Mouse (Mus musculus): ENCODE measurements at regions not wholly inside any gene's neighbourhood (a gene's known extent, or its start where the extent isn't known, plus 50 kb on each side); places are given as distances from the start of the nearest gene placed in this dataset.

DNA sequence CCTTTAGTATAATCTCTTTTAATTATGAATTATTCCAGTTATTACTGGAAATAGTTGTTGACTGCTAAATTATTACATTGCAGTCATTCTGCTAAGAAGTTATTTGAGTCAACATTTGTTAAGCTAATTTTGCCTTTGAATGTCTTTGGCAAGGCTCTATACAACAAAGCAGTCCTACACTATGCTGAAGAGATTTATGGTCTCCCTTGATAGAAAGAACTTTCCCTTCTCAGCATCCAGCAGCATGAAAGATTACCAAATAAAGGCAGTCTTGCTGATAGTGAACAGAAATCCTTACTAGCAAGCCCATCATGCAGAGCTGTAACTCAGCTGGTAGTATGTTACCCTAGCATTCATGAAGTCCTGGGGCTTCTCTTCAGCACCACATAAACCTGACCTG is 1419.4 kb upstream of the Dsel start:
- H3K4me2 ChIP-seq (ENCODE audit: low read length): no peak overlapping the region
- no peaks in the 10 kb centered on the region for H3K9me3 ChIP-seq (replicated peaks; ENCODE audit: low read length)
- H3K4me1 ChIP-seq (replicated peaks; ENCODE audit: insufficient read depth, low read length): no peaks in the 10 kb centered on the region
- no peak for TF ChIP-seq CTCF (IDR thresholded peaks at IDR 0.05; ENCODE audit: low read depth)
- H3K27ac ChIP-seq: no peak overlapping the region
- DNase-seq (ENCODE audit: low spot score) (peak; percentile 66), ATAC-seq (replicated peaks; ENCODE audit: low FRiP score, low read depth) (no peak)
- H3K4me3 ChIP-seq (replicated peaks; ENCODE audit: low read depth, low read length): no peak overlapping the region
- no peaks in the 10 kb centered on the region for H3K36me3 ChIP-seq (ENCODE audit: insufficient read depth, low read length)
- no peak overlapping the region for H3K9ac ChIP-seq (ENCODE audit: low read depth, low read length)
- H3K27me3 ChIP-seq (ENCODE audit: insufficient read depth, low read length): no peaks in the 10 kb centered on the region

DNA sequence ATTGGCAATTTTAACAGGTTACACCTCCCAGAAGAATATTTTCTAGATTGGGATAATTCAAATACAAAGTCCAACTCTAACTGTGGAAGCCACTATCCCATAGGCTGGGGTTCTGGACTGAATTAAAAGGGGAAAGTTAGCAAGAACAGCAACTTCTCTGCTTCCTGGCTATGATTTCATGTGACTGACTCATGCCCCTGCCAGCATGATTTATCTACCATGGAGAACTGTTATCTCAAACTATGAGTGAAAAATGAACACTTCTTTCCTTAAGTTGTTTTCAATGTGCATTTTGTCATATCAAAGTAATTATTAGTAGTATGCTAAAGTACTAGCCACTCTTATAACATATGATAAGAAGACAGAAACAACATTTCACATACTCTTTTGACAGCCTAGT is 1394.7 kb upstream of the Dsel start:
- H3K27me3 ChIP-seq (ENCODE audit: insufficient read depth, low read length): no peaks in the 10 kb centered on the region
- no peak for ATAC-seq (replicated peaks; ENCODE audit: low FRiP score, low read depth)
- no peak overlapping the region for H3K9ac ChIP-seq (ENCODE audit: low read depth, low read length)
- no peak overlapping the region for H3K4me2 ChIP-seq (ENCODE audit: low read length)
- no peak for DNase-seq (ENCODE audit: low spot score)
- TF ChIP-seq CTCF (IDR thresholded peaks at IDR 0.05; ENCODE audit: low read depth): no peak
- no peaks in the 10 kb centered on the region for H3K4me1 ChIP-seq (replicated peaks; ENCODE audit: insufficient read depth, low read length)
- no peaks in the 10 kb centered on the region for H3K36me3 ChIP-seq (ENCODE audit: insufficient read depth, low read length)
- no peak overlapping the region for H3K27ac ChIP-seq
- no peak overlapping the region for H3K4me3 ChIP-seq (replicated peaks; ENCODE audit: low read depth, low read length)
- H3K9me3 ChIP-seq (replicated peaks; ENCODE audit: low read length): no peaks in the 10 kb centered on the region

DNA sequence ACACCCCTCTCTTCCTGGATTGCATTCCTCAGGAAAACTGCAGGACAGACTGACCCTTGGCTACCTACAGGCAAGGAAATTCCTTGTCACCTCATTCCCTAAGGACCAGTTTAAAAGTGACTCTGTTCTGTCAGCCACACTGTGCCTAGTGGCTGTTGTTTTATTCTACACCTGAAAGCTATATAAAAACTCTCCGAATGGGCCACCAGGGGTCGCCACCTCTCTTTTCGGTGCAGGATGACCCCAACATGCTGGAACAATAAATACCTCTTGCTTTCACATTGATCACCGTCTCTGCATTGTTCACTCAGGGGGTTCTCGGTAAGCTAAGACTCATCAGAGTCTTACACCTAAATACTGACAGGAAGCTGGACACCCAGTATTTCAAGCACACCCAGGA is 1382.6 kb upstream of the Dsel start:
- Histone ChIP-seq H3K4me1 (replicated peaks; ENCODE audit: insufficient read depth, low read length) (no peaks in the 10 kb centered on the region), H3K27ac (no peak overlapping the region), H3K27me3 (ENCODE audit: insufficient read depth, low read length) (no peaks in the 10 kb centered on the region), H3K4me3 (replicated peaks; ENCODE audit: low read depth, low read length) (no peak overlapping the region), H3K9me3 (replicated peaks; ENCODE audit: low read length) (no peaks in the 10 kb centered on the region), H3K4me2 (ENCODE audit: low read length) (no peak overlapping the region), H3K36me3 (ENCODE audit: insufficient read depth, low read length) (no peaks in the 10 kb centered on the region), H3K9ac (ENCODE audit: low read depth, low read length) (no peak overlapping the region)
- DNase-seq (ENCODE audit: low spot score) (peak; percentile 3), ATAC-seq (replicated peaks; ENCODE audit: low FRiP score, low read depth) (no peak)
- 66% methylated on average over 5 of the region's 5 CpGs for WGBS
- TF ChIP-seq CTCF (IDR thresholded peaks at IDR 0.05; ENCODE audit: low read depth): peak; percentile 35; the same call in 1 of the 2 replicates

DNA sequence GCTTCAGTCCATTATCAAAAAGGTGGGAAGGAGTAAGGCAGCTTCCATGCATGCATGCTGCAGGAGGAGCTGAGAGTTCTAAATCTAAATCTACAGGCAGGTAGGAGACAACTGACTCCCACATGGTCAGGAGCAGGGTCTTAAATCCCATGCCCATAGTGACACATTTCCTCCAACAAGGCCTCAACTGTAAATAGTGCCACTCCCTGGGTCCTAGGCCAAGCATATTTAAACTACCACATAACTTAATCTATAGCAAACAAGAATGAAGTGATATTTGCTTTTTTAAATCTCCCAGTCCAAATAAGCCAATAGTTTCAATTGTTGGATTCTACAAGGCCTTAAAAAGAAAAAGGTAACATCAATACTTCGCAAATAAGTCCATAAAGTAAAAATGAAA is 1345.4 kb upstream of the Dsel start:
- Histone ChIP-seq H3K9me3 (replicated peaks; ENCODE audit: low read length) (no peaks in the 10 kb centered on the region), H3K4me3 (replicated peaks; ENCODE audit: low read depth, low read length) (no peak overlapping the region), H3K27me3 (ENCODE audit: insufficient read depth, low read length) (no peaks in the 10 kb centered on the region), H3K4me2 (ENCODE audit: low read length) (no peak overlapping the region), H3K4me1 (replicated peaks; ENCODE audit: insufficient read depth, low read length) (no peaks in the 10 kb centered on the region), H3K36me3 (ENCODE audit: insufficient read depth, low read length) (no peaks in the 10 kb centered on the region), H3K9ac (ENCODE audit: low read depth, low read length) (no peak overlapping the region), H3K27ac (no peak overlapping the region)
- 94% methylated on average over 1 of the region's 1 CpGs for WGBS
- ATAC-seq (replicated peaks; ENCODE audit: low FRiP score, low read depth) (no peak), DNase-seq (ENCODE audit: low spot score) (no peak)
- TF ChIP-seq CTCF (IDR thresholded peaks at IDR 0.05; ENCODE audit: low read depth): no peak

DNA sequence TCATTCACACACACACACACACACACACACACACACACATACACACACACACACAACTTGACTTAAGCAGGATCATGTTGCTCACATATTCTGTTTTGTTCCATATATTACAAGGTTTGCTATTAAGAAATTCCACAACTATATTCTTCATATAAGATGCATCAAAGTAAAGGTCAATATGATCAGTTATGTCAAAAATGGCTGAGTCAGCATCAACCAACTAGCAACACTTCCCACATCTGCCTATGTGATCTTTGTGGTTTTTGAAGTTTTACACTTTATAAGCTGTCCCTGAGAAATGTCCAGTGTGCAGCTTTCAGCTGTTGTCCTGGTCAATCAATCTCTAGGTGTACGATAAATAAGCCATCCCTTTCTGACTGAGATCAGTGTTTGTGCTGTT is 1339.3 kb upstream of the Dsel start:
- no peaks in the 10 kb centered on the region for H3K36me3 ChIP-seq (ENCODE audit: insufficient read depth, low read length)
- no peak overlapping the region for H3K9ac ChIP-seq (ENCODE audit: low read depth, low read length)
- no peak overlapping the region for H3K4me2 ChIP-seq (ENCODE audit: low read length)
- DNase-seq (ENCODE audit: low spot score): no peak
- no peak for ATAC-seq (replicated peaks; ENCODE audit: low FRiP score, low read depth)
- TF ChIP-seq CTCF (IDR thresholded peaks at IDR 0.05; ENCODE audit: low read depth): no peak
- no peaks in the 10 kb centered on the region for H3K27me3 ChIP-seq (ENCODE audit: insufficient read depth, low read length)
- 89% methylated on average over 1 of the region's 1 CpGs for WGBS
- no peak overlapping the region for H3K27ac ChIP-seq
- no peak overlapping the region for H3K4me3 ChIP-seq (replicated peaks; ENCODE audit: low read depth, low read length)
- no peaks in the 10 kb centered on the region for H3K9me3 ChIP-seq (replicated peaks; ENCODE audit: low read length)
- no peaks in the 10 kb centered on the region for H3K4me1 ChIP-seq (replicated peaks; ENCODE audit: insufficient read depth, low read length)

DNA sequence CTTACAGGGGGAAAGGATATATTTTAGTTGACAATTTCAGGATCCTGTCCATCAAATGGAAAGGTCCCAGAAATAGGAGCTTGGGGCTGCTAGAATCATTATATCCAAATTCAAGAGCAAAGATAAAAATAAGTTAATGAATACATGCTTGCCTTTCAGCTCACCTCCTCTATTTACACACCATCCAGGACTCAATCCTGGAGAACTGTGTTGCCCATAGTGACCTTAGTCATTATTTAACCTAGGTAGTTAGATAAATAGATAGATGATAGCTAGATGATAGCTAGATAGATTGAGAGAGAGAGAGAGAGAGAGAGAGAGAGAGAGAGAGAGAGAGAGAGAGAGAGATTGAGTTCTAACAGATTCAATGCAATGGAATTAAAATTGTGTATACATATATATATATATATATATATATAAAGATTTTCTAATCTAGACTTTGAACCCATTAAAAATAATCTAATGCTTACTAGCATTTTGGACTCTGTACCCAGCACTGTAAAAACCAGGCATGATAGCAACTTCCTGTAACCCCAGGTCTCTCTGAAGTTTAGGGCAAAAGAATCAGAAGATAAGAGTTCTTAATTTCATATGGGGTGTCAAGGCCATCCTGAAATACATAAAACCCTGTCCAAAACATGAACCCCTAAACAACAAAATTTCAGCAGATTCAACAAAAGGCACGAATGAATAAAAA is 1329.5 kb upstream of the Dsel start:
- H3K4me1 ChIP-seq (replicated peaks; ENCODE audit: insufficient read depth, low read length): no peaks in the 10 kb centered on the region
- 65% methylated on average over 1 of the region's 1 CpGs for WGBS
- no peak overlapping the region for H3K9ac ChIP-seq (ENCODE audit: low read depth, low read length)
- no peak overlapping the region for H3K4me3 ChIP-seq (replicated peaks; ENCODE audit: low read depth, low read length)
- H3K36me3 ChIP-seq (ENCODE audit: insufficient read depth, low read length): no peaks in the 10 kb centered on the region
- no peaks in the 10 kb centered on the region for H3K27me3 ChIP-seq (ENCODE audit: insufficient read depth, low read length)
- H3K9me3 ChIP-seq (replicated peaks; ENCODE audit: low read length): no peaks in the 10 kb centered on the region
- no peak overlapping the region for H3K27ac ChIP-seq
- no peak for DNase-seq (ENCODE audit: low spot score)
- no peak overlapping the region for H3K4me2 ChIP-seq (ENCODE audit: low read length)
- no peak for ATAC-seq (replicated peaks; ENCODE audit: low FRiP score, low read depth)
- no peak for TF ChIP-seq CTCF (IDR thresholded peaks at IDR 0.05; ENCODE audit: low read depth)

DNA sequence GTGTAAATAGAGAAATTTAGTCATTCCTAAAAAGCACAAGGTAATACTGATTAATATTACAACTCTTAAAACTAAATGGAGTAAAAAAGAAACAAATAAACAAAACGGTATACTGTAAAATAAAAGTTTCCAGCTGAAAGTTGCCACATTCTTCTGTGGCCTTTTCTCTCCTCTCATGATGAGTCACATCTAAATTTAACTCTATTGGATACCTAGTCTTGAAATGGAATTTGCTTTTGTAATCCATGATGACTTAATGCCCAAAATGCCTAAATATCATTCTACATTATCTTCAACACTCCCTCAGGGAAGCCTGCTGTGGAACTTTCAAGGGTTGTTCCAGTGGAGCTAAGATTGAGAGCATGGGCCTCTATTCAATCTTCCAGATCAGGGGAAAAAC is 1298.5 kb upstream of the Dsel start:
- no peak for TF ChIP-seq CTCF (IDR thresholded peaks at IDR 0.05; ENCODE audit: low read depth)

More for the DNA sequence above, 1298.5 kb upstream of the Dsel start:
- H3K36me3 ChIP-seq (ENCODE audit: insufficient read depth, low read length): no peaks in the 10 kb centered on the region
- WGBS: 89% methylated on average over 1 of the region's 1 CpGs
- DNase-seq (ENCODE audit: low spot score) (no peak), ATAC-seq (replicated peaks; ENCODE audit: low FRiP score, low read depth) (no peak)
- no peak overlapping the region for H3K4me2 ChIP-seq (ENCODE audit: low read length)
- H3K9me3 ChIP-seq (replicated peaks; ENCODE audit: low read length): no peaks in the 10 kb centered on the region
- no peaks in the 10 kb centered on the region for H3K27me3 ChIP-seq (ENCODE audit: insufficient read depth, low read length)
- H3K27ac ChIP-seq: no peak overlapping the region
- no peaks in the 10 kb centered on the region for H3K4me1 ChIP-seq (replicated peaks; ENCODE audit: insufficient read depth, low read length)
- no peak overlapping the region for H3K4me3 ChIP-seq (replicated peaks; ENCODE audit: low read depth, low read length)
- H3K9ac ChIP-seq (ENCODE audit: low read depth, low read length): no peak overlapping the region

All from kidney, postnatal 0 days (tissue).